Mouse (Mus musculus) liver, postnatal 0 days (tissue): Measurements from ENCODE around the gene Prkca.

ENCODE experiments used
- CTCF ChIP-seq: sonication (generic); IDR thresholded peaks from 2 replicates; pipeline ENCODE4 v1.5.1; 2016; ENCODE audit warnings: antibody characterized with exemption, low read depth
- EP300 ChIP-seq: IDR thresholded peaks from 2 replicates; pipeline ENCODE4 v1.6.1; 2016; ENCODE audit warnings: antibody characterized with exemption, low read depth, mild to moderate bottlenecking

DNA sequence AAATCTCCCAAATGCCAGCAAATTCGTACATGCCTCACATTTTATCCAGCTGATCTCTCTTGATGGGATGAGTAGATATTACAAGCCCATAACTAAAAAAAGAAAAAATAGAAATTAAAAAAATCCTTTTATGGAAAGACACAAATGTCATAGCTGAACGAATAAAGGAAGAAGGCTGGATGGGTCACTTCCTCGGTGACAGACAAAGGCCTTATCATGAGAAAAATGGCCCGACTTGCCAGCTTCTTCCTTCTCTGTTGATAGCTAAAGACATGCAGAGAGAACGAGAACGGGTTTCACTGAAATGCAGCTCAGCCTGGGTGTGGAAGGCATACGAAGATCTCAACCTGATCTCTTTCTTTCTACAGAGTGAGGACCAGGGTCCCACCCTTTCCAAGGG is 23.2 kb downstream of the Prkca start:
- no peak for TF ChIP-seq CTCF
- TF ChIP-seq EP300, result no peak
